Mouse (Mus musculus) cortical plate, adult 2 months (tissue): Measurements from ENCODE around the gene Cnpy3.

ENCODE experiments used
- CTCF ChIP-seq: fragments of 200-500 bp; IDR thresholded peaks from 2 replicates; pipeline ENCODE4 v1.5.1; 2011; ENCODE audit warnings: mild to moderate bottlenecking, control low read depth, low read length; ENCODE audit not compliant: insufficient read depth; ENCODE audit errors: extremely low read depth
- POLR2A ChIP-seq: fragments of 200-500 bp; IDR thresholded peaks from 2 replicates; pipeline ENCODE4 v1.6.1; 2011; ENCODE audit warnings: mild to moderate bottlenecking, low read length, control low read depth; ENCODE audit not compliant: insufficient read depth; ENCODE audit errors: extremely low read depth

- peak; percentile 19; the same call in 1 of the 2 replicates for TF ChIP-seq CTCF
- 0 out of 2 replicates have a peak, but pooled peaks have one; percentile 13 for TF ChIP-seq POLR2A
Observed at GRCm38 (mm10) chr17:46773278-46774130, 21.5 kb upstream of the Cnpy3 start.
